Mouse (Mus musculus): ENCODE data around the gene Rhbdd1. TPM values are rescaled to one million over a fixed set of nuclear protein-coding genes. Genes with fewer than 3 reads are reported as not detected.

The Rhbdd1 gene
- total and polyA plus RNA-seq, 3 experiments, result 7.5 to 10.4 TPM; not detected in 1

DNA sequence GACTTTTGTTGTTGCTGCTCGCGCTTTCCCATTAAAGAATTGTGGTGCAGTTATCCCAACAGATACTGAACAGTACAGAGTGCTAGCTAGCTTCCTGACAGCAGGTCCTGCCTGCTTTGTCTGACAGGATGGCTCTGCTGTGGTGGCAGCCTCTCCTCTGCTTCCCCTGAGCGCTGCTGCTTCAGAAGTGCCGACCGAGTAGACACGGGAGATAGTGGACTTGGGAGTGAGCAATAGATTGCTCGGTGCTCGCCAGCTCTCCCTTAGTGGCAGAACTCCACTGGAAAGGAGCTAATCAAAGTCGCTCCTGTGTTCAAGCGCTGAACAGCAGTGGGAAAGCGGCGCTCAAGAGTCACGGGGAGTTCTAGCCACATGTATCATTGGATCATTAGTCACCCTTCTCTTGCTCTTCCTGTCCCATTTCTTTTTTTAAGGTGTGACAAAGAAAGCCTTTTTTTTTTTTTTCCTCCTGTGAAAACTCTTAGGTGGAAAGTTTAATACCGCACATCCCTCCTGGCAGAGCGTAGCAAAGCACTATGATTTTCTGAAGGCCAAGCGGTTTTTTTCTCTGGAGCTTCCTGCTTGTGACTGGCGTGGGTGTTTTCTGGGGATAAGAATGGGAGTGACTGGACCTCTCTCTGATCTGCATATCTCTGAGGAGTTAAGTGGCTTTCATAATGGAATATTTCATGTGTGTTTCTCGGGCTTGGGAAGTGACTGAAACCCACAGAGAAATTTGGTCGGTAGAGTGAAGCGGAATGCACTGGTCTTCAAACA lies 42.8 kb downstream of the Rhbdd1 start:
- no peaks in the 10 kb centered on the region for H3K27me3 ChIP-seq (ENCODE audit: control insufficient read depth in 1 of 2, insufficient read depth in 2 of 2, low read length in 2 of 2)
- peaks cover 0 to 3% of the 10 kb centered on the region in 2 experiments; a peak in 1 of 4 replicates for H3K36me3 ChIP-seq (ENCODE audit: control insufficient read depth in 1 of 2, insufficient read depth in 2 of 2, low read length in 2 of 2)
- H3K4me1 ChIP-seq (ENCODE audit: control insufficient read depth in 1 of 2, insufficient read depth in 2 of 2, low read length in 2 of 2), result 0 out of 4 replicates have a peak, but pooled peaks cover 0 to 2% of the 10 kb centered on the region in 2 experiments
- DNase-seq (ENCODE audit: low read depth, low spot score), result no peak
- no peak overlapping the region for H3K4me3 ChIP-seq (ENCODE audit: control insufficient read depth in 1 of 2, insufficient read depth in 1 of 2, low read depth in 2 of 2, low read length in 2 of 2)
- no peaks in the 10 kb centered on the region for H3K79me2 ChIP-seq (ENCODE audit: control insufficient read depth, insufficient read depth, low read length, poor library complexity)
- no peak overlapping the region for H3K27ac ChIP-seq (ENCODE audit: control insufficient read depth, low read depth, low read length)
- H3K9ac ChIP-seq (ENCODE audit: control insufficient read depth, low read depth, low read length, poor library complexity, severe bottlenecking), result no peak overlapping the region
- no peaks in the 10 kb centered on the region for H3K9me3 ChIP-seq (replicated peaks; ENCODE audit: insufficient read depth, low read length)
- TF ChIP-seq MYC (IDR thresholded peaks at IDR 0.05; ENCODE audit: low read depth, low read length) (no peak), SMC3 (IDR thresholded peaks at IDR 0.05; ENCODE audit: low read depth, low read length) (no peak), BHLHE40 (IDR thresholded peaks at IDR 0.05; ENCODE audit: borderline replicate concordance, low read depth, low read length) (no peak), KAT2A (conservative IDR thresholded peaks at IDR 0.05; ENCODE audit: low read depth, low read length) (no peak), HCFC1 (IDR thresholded peaks at IDR 0.05; ENCODE audit: low read depth, low read length) (no peak), E2F4 (IDR thresholded peaks at IDR 0.05; ENCODE audit: borderline replicate concordance, low read depth, low read length) (no peak), USF1 (IDR thresholded peaks at IDR 0.05; ENCODE audit: low read depth, low read length) (no peak), MEF2A (IDR thresholded peaks at IDR 0.05; ENCODE audit: extremely low read depth, insufficient replicate concordance, low read depth, low read length, poor library complexity, severe bottlenecking) (no peak), TAL1 (IDR thresholded peaks at IDR 0.05; ENCODE audit: low read length) (no peak), UBTF (IDR thresholded peaks at IDR 0.05; ENCODE audit: borderline replicate concordance, insufficient read depth, low read depth, low read length) (no peak), POLR2A (IDR thresholded peaks at IDR 0.05; ENCODE audit: control insufficient read depth in 1 of 2, insufficient read depth in 1 of 2, low read depth in 1 of 2, low read length in 2 of 2, poor library complexity in 1 of 2) (no peak), RAD21 (IDR thresholded peaks at IDR 0.05; ENCODE audit: low read depth, low read length) (no peak), POLR2AphosphoS5 (IDR thresholded peaks at IDR 0.05; ENCODE audit: borderline replicate concordance, low read depth, low read length) (no peak), NRF1 (IDR thresholded peaks at IDR 0.05; ENCODE audit: insufficient read depth, low read depth, low read length, poor library complexity, severe bottlenecking) (no peak), EP300 (IDR thresholded peaks at IDR 0.05; ENCODE audit: low read depth in 1 of 2, low read length in 2 of 2) (no peak), MYB (IDR thresholded peaks at IDR 0.05; ENCODE audit: low read depth, low read length) (no peak), ETS1 (IDR thresholded peaks at IDR 0.05; ENCODE audit: low read depth, low read length) (no peak), MAX (IDR thresholded peaks at IDR 0.05; ENCODE audit: low read length) (no peak)

DNA sequence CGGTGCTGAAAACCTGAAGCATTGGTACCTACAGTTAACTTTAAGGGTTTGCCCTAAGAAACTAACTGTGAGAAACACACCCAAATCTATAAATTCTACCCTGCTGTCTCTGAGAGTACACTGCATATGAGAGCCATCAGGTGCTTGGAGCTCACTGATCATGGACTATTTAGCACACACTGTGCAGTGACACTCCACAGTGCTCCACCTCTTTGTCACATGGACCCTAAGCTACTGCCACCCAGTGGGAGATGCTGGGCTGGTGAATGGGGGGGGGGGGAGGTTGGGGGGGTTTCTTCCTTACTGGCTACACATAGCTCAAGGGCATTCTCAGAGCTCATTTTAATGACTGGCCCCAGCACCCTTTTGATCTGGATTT lies 43.4 kb downstream of the Rhbdd1 start:
- Histone ChIP-seq H3K79me2 (ENCODE audit: control insufficient read depth, insufficient read depth, low read length, poor library complexity) (no peaks in the 10 kb centered on the region), H3K27me3 (ENCODE audit: control insufficient read depth in 1 of 2, insufficient read depth in 2 of 2, low read length in 2 of 2) (no peaks in the 10 kb centered on the region), H3K36me3 (ENCODE audit: control insufficient read depth in 1 of 2, insufficient read depth in 2 of 2, low read length in 2 of 2) (peaks cover 0 to 3% of the 10 kb centered on the region in 2 experiments; a peak in 1 of 4 replicates), H3K9me3 (replicated peaks; ENCODE audit: insufficient read depth, low read length) (no peaks in the 10 kb centered on the region), H3K4me1 (ENCODE audit: control insufficient read depth in 1 of 2, insufficient read depth in 2 of 2, low read length in 2 of 2) (0 out of 4 replicates have a peak, but pooled peaks cover 0 to 2% of the 10 kb centered on the region in 2 experiments), H3K27ac (ENCODE audit: control insufficient read depth, low read depth, low read length) (no peak overlapping the region), H3K9ac (ENCODE audit: control insufficient read depth, low read depth, low read length, poor library complexity, severe bottlenecking) (no peak overlapping the region), H3K4me3 (ENCODE audit: control insufficient read depth in 1 of 2, insufficient read depth in 1 of 2, low read depth in 2 of 2, low read length in 2 of 2) (no peak overlapping the region)
- DNase-seq (ENCODE audit: low read depth, low spot score), result no peak
- TF ChIP-seq HCFC1 (IDR thresholded peaks at IDR 0.05; ENCODE audit: low read depth, low read length) (no peak), NRF1 (IDR thresholded peaks at IDR 0.05; ENCODE audit: insufficient read depth, low read depth, low read length, poor library complexity, severe bottlenecking) (no peak), BHLHE40 (IDR thresholded peaks at IDR 0.05; ENCODE audit: borderline replicate concordance, low read depth, low read length) (no peak), MAZ (IDR thresholded peaks at IDR 0.05; ENCODE audit: low read depth, low read length) (no peak), ZKSCAN1 (IDR thresholded peaks at IDR 0.05; ENCODE audit: low read depth, low read length) (no peak), MXI1 (IDR thresholded peaks at IDR 0.05; ENCODE audit: low read depth, low read length) (no peak), ETS1 (IDR thresholded peaks at IDR 0.05; ENCODE audit: low read depth, low read length) (no peak), MEF2A (IDR thresholded peaks at IDR 0.05; ENCODE audit: extremely low read depth, insufficient replicate concordance, low read depth, low read length, poor library complexity, severe bottlenecking) (no peak), ZNF384 (IDR thresholded peaks at IDR 0.05; ENCODE audit: low read depth, low read length) (no peak), TBP (IDR thresholded peaks at IDR 0.05; ENCODE audit: low read depth, low read length) (no peak), POLR2A (IDR thresholded peaks at IDR 0.05; ENCODE audit: control insufficient read depth in 1 of 2, insufficient read depth in 1 of 2, low read depth in 1 of 2, low read length in 2 of 2, poor library complexity in 1 of 2) (no peak), SIN3A (IDR thresholded peaks at IDR 0.05; ENCODE audit: low read length) (no peak), RAD21 (IDR thresholded peaks at IDR 0.05; ENCODE audit: low read depth, low read length) (no peak)

All from MEL (cell line).